Mouse (Mus musculus) gastrocnemius, adult 2 months (tissue): ENCODE data around the gene Ces2e. TPM values are rescaled to one million over a fixed set of nuclear protein-coding genes. Genes with fewer than 3 reads are reported as not detected.

Experiments
- DNase-seq: peaks from one replicate; pipeline ENCODE4 v3.0.0; 2022
- H3K27ac ChIP-seq: fragments of 200-600 bp; 2 replicates; pipeline ENCODE4 v1.8.1; 2022; ENCODE audit warnings: mild to moderate bottlenecking
- H3K4me3 ChIP-seq: fragments of 200-600 bp; 2 replicates; pipeline ENCODE4 v1.8.1; 2022; ENCODE audit warnings: mild to moderate bottlenecking, moderate library complexity
- CTCF ChIP-seq: fragments of 200-600 bp; IDR thresholded peaks from 2 replicates; pipeline ENCODE4 v1.8.1; 2022; ENCODE audit warnings: antibody characterized with exemption, mild to moderate bottlenecking, moderate library complexity
- intact Hi-C: fragments of 180-260 bp; cut with DNase I; formaldehyde crosslinking; loops from one replicate; pipeline ENCODE4 v1.15.1; 2025
- total RNA-seq, 2 experiments: library from RNA; stranded (reverse); gene quantifications; 2 replicates each; pipeline ENCODE4 v1.2.3; 2021

The Ces2e gene
- total RNA-seq, 2 experiments from 2014 or later = not detected

DNA sequence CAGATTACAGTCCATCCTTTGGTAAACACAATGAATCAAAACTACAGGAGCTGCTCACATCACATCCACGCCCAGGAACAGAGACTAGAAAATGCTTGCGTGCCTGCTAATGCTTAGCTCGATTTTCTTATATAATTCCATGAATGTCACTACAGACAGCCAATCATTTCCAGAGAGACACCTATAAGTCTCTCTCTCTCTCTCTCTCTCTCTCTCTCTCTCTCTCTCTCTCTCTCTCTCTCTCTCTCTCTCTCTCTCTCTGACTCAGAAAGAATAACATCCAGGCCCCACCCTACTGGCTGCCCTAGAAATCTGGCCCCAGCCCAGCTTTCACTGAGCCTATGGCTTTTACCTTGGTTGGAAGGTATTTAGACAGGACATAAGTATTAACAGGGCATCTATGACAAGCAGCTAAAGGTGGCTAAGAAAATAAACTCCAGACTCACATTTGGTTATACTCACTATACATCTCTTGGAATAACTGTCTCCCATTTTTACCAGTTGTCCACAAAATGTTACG lies 37.4 kb downstream of the Ces2e start:
- intact Hi-C loops = no loop called here
- no peak overlapping the region for H3K4me3 ChIP-seq

DNA sequence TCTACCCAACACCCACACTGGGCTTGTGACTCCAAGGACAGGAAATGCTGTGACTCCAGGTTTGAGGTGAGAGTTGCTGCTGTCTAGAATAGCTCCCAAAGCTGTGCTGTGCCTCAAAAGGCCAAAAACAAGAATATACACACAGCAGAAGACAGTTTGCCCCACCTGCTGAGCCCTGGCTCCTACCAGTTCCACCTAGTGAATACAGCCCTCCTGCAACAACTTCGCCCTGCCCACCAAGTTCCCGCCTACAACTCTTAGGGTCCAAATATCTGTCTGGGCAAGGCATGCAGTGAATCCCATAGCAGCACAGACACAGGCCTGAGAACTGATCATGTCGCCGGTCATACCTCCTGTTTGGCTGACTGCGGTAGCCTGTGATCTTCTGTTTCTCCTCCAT lies 58.1 kb downstream of the Ces2e start:
- H3K4me3 ChIP-seq = no peak overlapping the region
- no peak for TF ChIP-seq CTCF
- DNase-seq = no peak

More for the DNA sequence above, 37.4 kb downstream of the Ces2e start:
- no peak for DNase-seq
- TF ChIP-seq CTCF = no peak
- H3K27ac ChIP-seq = no peak overlapping the region

More for the DNA sequence above, 58.1 kb downstream of the Ces2e start:
- H3K27ac ChIP-seq = no peak overlapping the region
- intact Hi-C loops = no loop called here

Other genes with a start within 250 kb of the Ces2e start
- not detected for gene Ces2a, start 192.3 kb upstream of the Ces2e start, total RNA-seq
- gene Ces2b, start 94.7 kb upstream of the Ces2e start, total RNA-seq = under 1 TPM; 0.08 to 0.22 TPM
- gene Ces2c, start 79.2 kb upstream of the Ces2e start, total RNA-seq = under 1 TPM; 0.45 to 0.56 TPM
- gene Ces2f, start 21.1 kb downstream of the Ces2e start, total RNA-seq = not detected
- gene Ces2g, start 35.5 kb downstream of the Ces2e start, total RNA-seq = under 1 TPM; 0.31 to 0.53 TPM
- not detected for gene Ces2h, start 74.6 kb downstream of the Ces2e start, total RNA-seq
- gene Ces3a, start 122.3 kb downstream of the Ces2e start, total RNA-seq = not detected
- gene Ces3b, start 157.5 kb downstream of the Ces2e start, total RNA-seq = not detected
- not detected for gene Ces4a, start 205.5 kb downstream of the Ces2e start, total RNA-seq
- 10 to 100 TPM; 58.9 to 76.8 TPM for gene Cbfb, start 244.4 kb downstream of the Ces2e start, total RNA-seq